Mouse (Mus musculus) limb, embryonic 12.5 days (tissue): ENCODE measurements around the gene Frmd4a. TPM values are rescaled to one million over a fixed set of nuclear protein-coding genes. Genes with fewer than 3 reads are reported as not detected.

ENCODE experiments used
- ATAC-seq: fragments of 200-750 bp; cut with Nextera tagmentation; 2 replicates; pipeline ENCODE4 v1.8.0; 2017; ENCODE audit warnings: low read depth, moderate TSS enrichment; ENCODE audit not compliant: insufficient number of reproducible peaks, insufficient read depth, low FRiP score, low TSS enrichment
- H3K27ac ChIP-seq: fragments of 300-500 bp; sonication (generic); 2 replicates; pipeline ENCODE4 v1.5.1; 2016; ENCODE audit warnings: mild to moderate bottlenecking, moderate library complexity
- H3K27me3 ChIP-seq: fragments of 300-500 bp; sonication (generic); 2 replicates; pipeline ENCODE4 v1.6.1; 2016; ENCODE audit warnings: mild to moderate bottlenecking, moderate library complexity
- H3K36me3 ChIP-seq: fragments of 300-500 bp; sonication (generic); 2 replicates; pipeline ENCODE4 v1.6.1; 2016; ENCODE audit warnings: mild to moderate bottlenecking, moderate library complexity
- H3K4me1 ChIP-seq: fragments of 300-500 bp; sonication (generic); replicated peaks from 2 replicates; pipeline ENCODE4 v1.6.1; 2016
- H3K4me2 ChIP-seq: fragments of 300-500 bp; sonication (generic); 2 replicates; pipeline ENCODE4 v1.6.1; 2016; ENCODE audit warnings: mild to moderate bottlenecking, moderate library complexity
- H3K4me3 ChIP-seq: fragments of 300-500 bp; sonication (generic); replicated peaks from 2 replicates; pipeline ENCODE4 v1.5.1; 2016; ENCODE audit warnings: mild to moderate bottlenecking
- H3K9ac ChIP-seq: fragments of 300-500 bp; sonication (generic); replicated peaks from 2 replicates; pipeline ENCODE4 v1.6.1; 2016; ENCODE audit warnings: mild to moderate bottlenecking, moderate library complexity
- H3K9me3 ChIP-seq: fragments of 300-500 bp; sonication (generic); 2 replicates; pipeline ENCODE4 v1.6.1; 2016; ENCODE audit warnings: mild to moderate bottlenecking, moderate library complexity
- WGBS: fragments of 180-500 bp; shearing (Covaris S2); methylation state at CpG from one replicate; pipeline ENCODE4 v1.1.7; 2016; 5-methylcytosine and 5-hydroxymethylcytosine counted together
- polyA plus RNA-seq: library from polyadenylated mRNA; unstranded; fragments of >200 nt; fragmentation: Nextera tagmentation; extraction: Ambion mirVana; gene quantifications from 2 replicates; pipeline ENCODE4 v1.2.1, GENCODE M21; 2016

Gene Frmd4a
- polyA plus RNA-seq, 1 experiment from 2014 or later = 69.3 TPM

- ATAC-seq = no peak
- Histone ChIP-seq H3K9ac (no peak overlapping the region), H3K4me3 (no peak overlapping the region), H3K27ac (no peak overlapping the region), H3K4me1 (no peaks in the 10 kb centered on the region), H3K36me3 (peaks cover 65% of the 10 kb centered on the region), H3K9me3 (no peaks in the 10 kb centered on the region), H3K4me2 (no peak overlapping the region), H3K27me3 (no peaks in the 10 kb centered on the region)
- WGBS = 92% methylated on average over 3 of the region's 3 CpGs
Measured at GRCm38 (mm10) chr2:4626911-4627310, 609.4 kb downstream of the Frmd4a start.

- WGBS = 85% methylated on average over 2 of the region's 2 CpGs
- Histone ChIP-seq H3K36me3 (peaks cover 67% of the 10 kb centered on the region), H3K27ac (no peak overlapping the region), H3K4me3 (no peak overlapping the region), H3K27me3 (no peaks in the 10 kb centered on the region), H3K4me1 (no peaks in the 10 kb centered on the region), H3K9ac (no peak overlapping the region), H3K9me3 (no peaks in the 10 kb centered on the region), H3K4me2 (no peak overlapping the region)
- no peak for ATAC-seq
Measured at GRCm38 (mm10) chr2:4628920-4629319, 611.4 kb downstream of the Frmd4a start.

GRCm38 (mm10) chr2:4629470-4629869 is 612.0 kb downstream of the Frmd4a start:
- no peak overlapping the region for H3K27ac ChIP-seq
- H3K36me3 ChIP-seq = peaks cover 67% of the 10 kb centered on the region
- no peaks in the 10 kb centered on the region for H3K4me1 ChIP-seq
- H3K9ac ChIP-seq = no peak overlapping the region
- no peaks in the 10 kb centered on the region for H3K9me3 ChIP-seq
- no peak overlapping the region for H3K4me3 ChIP-seq
- no peak for ATAC-seq
- 89% methylated on average over 11 of the region's 11 CpGs for WGBS
- H3K4me2 ChIP-seq = no peak overlapping the region
- no peaks in the 10 kb centered on the region for H3K27me3 ChIP-seq

GRCm38 (mm10) chr2:4630197-4630835 is 612.8 kb downstream of the Frmd4a start:
- H3K4me2 ChIP-seq = no peak overlapping the region
- 94% methylated on average over 10 of the region's 10 CpGs for WGBS
- H3K4me3 ChIP-seq = no peak overlapping the region
- peaks cover 72% of the 10 kb centered on the region for H3K36me3 ChIP-seq
- no peaks in the 10 kb centered on the region for H3K9me3 ChIP-seq
- no peak overlapping the region for H3K9ac ChIP-seq
- no peaks in the 10 kb centered on the region for H3K4me1 ChIP-seq
- H3K27me3 ChIP-seq = no peaks in the 10 kb centered on the region
- ATAC-seq = no peak
- no peak overlapping the region for H3K27ac ChIP-seq

GRCm38 (mm10) chr2:4635804-4636203 is 618.3 kb downstream of the Frmd4a start:
- no peak for ATAC-seq
- no peak overlapping the region for H3K27ac ChIP-seq
- no peaks in the 10 kb centered on the region for H3K4me1 ChIP-seq
- no peaks in the 10 kb centered on the region for H3K9me3 ChIP-seq
- H3K4me3 ChIP-seq = no peak overlapping the region
- H3K36me3 ChIP-seq = peaks cover 87% of the 10 kb centered on the region
- H3K9ac ChIP-seq = no peak overlapping the region
- WGBS = 89% methylated on average over 8 of the region's 8 CpGs
- H3K4me2 ChIP-seq = no peak overlapping the region
- no peaks in the 10 kb centered on the region for H3K27me3 ChIP-seq

- WGBS = 84% methylated on average over 7 of the region's 7 CpGs
- peaks cover 92% of the 10 kb centered on the region for H3K36me3 ChIP-seq
- no peak for ATAC-seq
- H3K4me1 ChIP-seq = no peaks in the 10 kb centered on the region
- no peak overlapping the region for H3K4me3 ChIP-seq
- no peaks in the 10 kb centered on the region for H3K9me3 ChIP-seq
- no peak overlapping the region for H3K27ac ChIP-seq
- H3K4me2 ChIP-seq = no peak overlapping the region
- no peaks in the 10 kb centered on the region for H3K27me3 ChIP-seq
- no peak overlapping the region for H3K9ac ChIP-seq
Measured at GRCm38 (mm10) chr2:4636656-4637055, 619.1 kb downstream of the Frmd4a start.

GRCm38 (mm10) chr2:4638189-4638588 is 620.7 kb downstream of the Frmd4a start:
- Histone ChIP-seq H3K9ac (no peak overlapping the region), H3K36me3 (peaks cover 93% of the 10 kb centered on the region), H3K9me3 (no peaks in the 10 kb centered on the region), H3K4me1 (no peaks in the 10 kb centered on the region), H3K27ac (no peak overlapping the region), H3K4me2 (no peak overlapping the region), H3K4me3 (no peak overlapping the region), H3K27me3 (no peaks in the 10 kb centered on the region)
- WGBS = 86% methylated on average over 3 of the region's 3 CpGs
- ATAC-seq = no peak

- Histone ChIP-seq H3K4me3 (no peak overlapping the region), H3K4me1 (peaks cover 5% of the 10 kb centered on the region; the same call in 1 of the 2 replicates), H3K9me3 (no peaks in the 10 kb centered on the region), H3K36me3 (peaks cover 67% of the 10 kb centered on the region), H3K4me2 (no peak overlapping the region), H3K9ac (no peak overlapping the region), H3K27ac (no peak overlapping the region), H3K27me3 (no peaks in the 10 kb centered on the region)
- ATAC-seq = no peak
- WGBS = 78% methylated on average over 4 of the region's 4 CpGs
Measured at GRCm38 (mm10) chr2:4645066-4645465, 627.5 kb downstream of the Frmd4a start.

GRCm38 (mm10) chr2:4648094-4648493 is 630.6 kb downstream of the Frmd4a start:
- Histone ChIP-seq H3K27me3 (no peaks in the 10 kb centered on the region), H3K4me1 (peaks cover 16% of the 10 kb centered on the region), H3K9ac (no peak overlapping the region), H3K27ac (no peak overlapping the region), H3K9me3 (no peaks in the 10 kb centered on the region), H3K4me2 (no peak overlapping the region), H3K36me3 (peaks cover 40% of the 10 kb centered on the region), H3K4me3 (no peak overlapping the region)
- no peak for ATAC-seq
- 94% methylated on average over 4 of the region's 4 CpGs for WGBS

- H3K4me1 ChIP-seq = peaks cover 16% of the 10 kb centered on the region
- H3K4me2 ChIP-seq = no peak overlapping the region
- ATAC-seq = no peak
- H3K27ac ChIP-seq = no peak overlapping the region
- 97% methylated on average over 2 of the region's 2 CpGs for WGBS
- no peak overlapping the region for H3K9ac ChIP-seq
- H3K27me3 ChIP-seq = no peaks in the 10 kb centered on the region
- peaks cover 27% of the 10 kb centered on the region for H3K36me3 ChIP-seq
- H3K4me3 ChIP-seq = no peak overlapping the region
- H3K9me3 ChIP-seq = no peaks in the 10 kb centered on the region
Measured at GRCm38 (mm10) chr2:4649646-4650045, 632.1 kb downstream of the Frmd4a start.

- peak; percentile 89 for ATAC-seq
Measured at GRCm38 (mm10) chr2:4651500-4652285, 634.2 kb downstream of the Frmd4a start, which contains the start of gene Prpf18. TSS of gene Prpf18 (minus strand) at chr2:4652113.

More at GRCm38 (mm10) chr2:4651500-4652285, 634.2 kb downstream of the Frmd4a start, which contains the start of gene Prpf18:
- H3K9me3 ChIP-seq = no peaks in the 10 kb centered on the region
- peak within 1 kb of the TSS; percentile 78 for H3K4me2 ChIP-seq
- H3K27ac ChIP-seq = peak within 1 kb of the TSS; percentile 50; the same call in 1 of the 2 replicates
- WGBS = 1% methylated on average over 40 of the region's 40 CpGs
- peaks cover 16% of the 10 kb centered on the region for H3K4me1 ChIP-seq
- H3K4me3 ChIP-seq = peak within 1 kb of the TSS; percentile 92
- H3K9ac ChIP-seq = peak within 1 kb of the TSS; percentile 88
- H3K36me3 ChIP-seq = peaks cover 10% of the 10 kb centered on the region
- H3K27me3 ChIP-seq = no peaks in the 10 kb centered on the region
